Mouse (Mus musculus) T-helper 1 cell (primary cell): ENCODE results near the gene Naxd.

Experiments used
- in situ Hi-C: fragments of 300-600 bp; cut with MboI, MseI; formaldehyde crosslinking; loops from one replicate; pipeline ENCODE4 v1.15.1; 2025; ENCODE audit warnings: high pct_unique_total_duplicates

The Naxd gene

GRCm38 (mm10) chr8:11554799-11555719, 57.8 kb downstream of the Naxd start, which contains the start of gene Ing1:
TSS of gene Ing1 (plus strand) at chr8:11555571.
- in situ Hi-C loops: loop anchor here (5.0 to 25.0 kb wide), 3 partner anchors 558 to 1740 kb away; no protein-coding TSS in a partner anchor

GRCm38 (mm10) chr8:11555720-11556591, 58.6 kb downstream of the Naxd start:
- in situ Hi-C loops: loop anchor here (10.0 to 25.0 kb wide), 2 partner anchors 1594 to 1739 kb away; no protein-coding TSS in a partner anchor

DNA sequence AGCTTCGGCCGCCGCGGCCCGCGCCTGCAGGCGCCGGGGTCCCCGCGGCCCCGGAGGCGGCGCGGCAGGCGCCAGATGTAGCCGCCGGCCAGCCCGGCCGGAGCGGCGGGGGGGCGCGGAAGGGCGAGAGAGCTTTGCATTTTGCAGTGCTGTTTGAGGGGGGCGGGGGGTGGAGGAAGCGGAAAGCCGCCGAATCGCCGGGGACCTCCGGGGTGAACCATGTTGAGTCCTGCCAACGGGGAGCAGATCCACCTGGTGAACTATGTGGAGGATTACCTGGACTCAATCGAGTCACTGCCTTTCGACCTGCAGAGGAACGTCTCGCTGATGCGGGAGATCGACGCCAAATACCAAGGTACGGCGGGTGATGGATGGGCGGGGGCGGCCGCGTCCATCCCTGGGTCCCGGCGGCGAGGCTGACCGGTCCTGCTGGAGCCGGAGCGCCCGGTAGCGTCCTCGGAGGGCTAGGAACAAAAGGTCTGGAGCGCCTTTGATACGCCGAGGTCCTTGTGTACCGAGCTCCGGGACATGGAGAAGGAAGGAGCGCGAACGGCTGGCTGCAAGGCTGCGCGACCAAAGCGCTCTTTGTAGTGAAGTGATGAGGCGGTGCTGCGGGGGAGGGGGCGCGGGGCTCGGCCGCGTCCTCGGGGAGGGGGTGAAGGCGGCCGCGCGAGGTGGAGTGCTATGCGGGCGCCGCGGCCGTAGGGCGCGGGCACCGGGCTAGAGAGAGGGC, 59.6 kb downstream of the Naxd start:
- in situ Hi-C loops: loop anchor here (10.0 to 25.0 kb wide), 2 partner anchors 1595 to 1738 kb away; no protein-coding TSS in a partner anchor

DNA sequence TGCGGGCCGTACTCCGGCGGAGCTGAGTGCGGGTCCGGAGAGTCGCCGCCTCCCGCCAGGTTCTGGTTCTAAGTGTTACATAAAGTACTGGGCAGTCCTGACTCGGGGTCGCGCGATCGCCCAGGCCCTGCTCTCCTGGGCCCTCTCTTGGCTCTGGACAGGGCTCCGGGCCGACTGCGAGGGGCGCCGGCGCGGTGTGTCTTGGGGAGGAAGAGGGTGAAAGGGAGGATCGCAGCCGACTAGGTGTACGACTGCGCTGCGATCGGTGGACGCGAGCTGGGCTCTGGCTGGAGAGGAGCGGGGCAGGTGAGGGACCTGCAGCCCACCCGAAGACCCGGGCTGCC, 60.1 kb downstream of the Naxd start:
- in situ Hi-C loops: loop anchor here (10.0 to 25.0 kb wide), 2 partner anchors 1595 to 1737 kb away; no protein-coding TSS in a partner anchor

DNA sequence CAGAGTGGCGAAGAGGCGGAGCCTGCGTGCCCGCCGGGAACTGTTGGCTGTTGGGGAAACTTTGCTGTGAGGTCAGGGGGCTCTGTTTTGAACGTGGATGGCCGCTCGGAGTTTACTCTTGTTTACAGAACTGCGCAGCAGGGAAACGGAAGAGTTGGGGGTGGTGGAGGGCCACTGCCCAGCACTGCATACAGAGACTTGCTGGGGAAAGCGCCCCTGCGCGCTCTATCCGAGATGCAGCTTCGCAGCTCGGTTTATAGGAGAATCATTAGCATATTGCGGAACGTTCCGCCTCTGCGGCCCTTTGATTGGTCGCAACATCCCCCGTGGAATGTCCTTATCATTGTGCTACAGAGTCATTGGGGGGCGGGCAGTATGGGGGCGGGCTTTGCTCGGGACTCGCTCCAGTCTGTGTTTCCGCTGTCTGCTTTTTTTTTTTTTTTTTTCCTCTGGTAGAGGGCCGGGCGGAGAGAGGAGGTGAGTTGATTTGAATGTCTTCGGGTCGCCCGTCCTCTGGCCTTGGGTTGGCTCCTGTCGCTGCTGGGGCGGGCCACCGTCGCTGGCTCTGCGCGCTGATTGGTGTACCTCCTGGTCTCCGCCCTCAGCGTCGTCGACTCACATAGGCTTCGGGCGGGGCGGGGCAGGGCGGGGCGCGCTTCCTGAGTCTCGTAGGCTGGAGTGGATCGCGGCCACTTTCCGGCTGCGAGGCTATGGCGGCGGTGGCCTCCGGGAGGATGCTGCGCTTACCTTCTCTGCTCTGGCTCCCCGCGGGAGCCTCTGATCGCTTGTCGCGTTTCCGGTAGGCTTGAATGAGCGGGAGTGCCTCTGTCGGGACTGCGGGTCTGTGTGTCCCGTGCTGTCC, 60.7 kb downstream of the Naxd start:
- in situ Hi-C loops: loop anchor here (10.0 to 25.0 kb wide), 2 partner anchors 1596 to 1737 kb away; no protein-coding TSS in a partner anchor

- in situ Hi-C loops: loop anchor here (10.0 to 25.0 kb wide), 2 partner anchors 1597 to 1735 kb away; no protein-coding TSS in a partner anchor
Measured at GRCm38 (mm10) chr8:11559511-11559910, 62.2 kb downstream of the Naxd start.

GRCm38 (mm10) chr8:11560220-11560619, 62.9 kb downstream of the Naxd start:
- in situ Hi-C loops: loop anchor here (25.0 kb wide), 1 partner anchor 1598 kb away; no protein-coding TSS in a partner anchor

GRCm38 (mm10) chr8:11564236-11564635, 66.9 kb downstream of the Naxd start:
- in situ Hi-C loops: loop anchor here (25.0 kb wide), 1 partner anchor 1602 kb away; no protein-coding TSS in a partner anchor
